Mouse (Mus musculus) embryonic facial prominence, embryonic 14.5 days (tissue): ENCODE results near the gene Ccl4. TPM values are rescaled to one million over a fixed set of nuclear protein-coding genes. Genes with fewer than 3 reads are reported as not detected.

Experiments
- ATAC-seq: fragments of 200-750 bp; cut with Nextera tagmentation; 2 replicates; pipeline ENCODE4 v1.8.0; 2017; ENCODE audit warnings: low read depth, moderate number of reproducible peaks, moderate TSS enrichment
- DNase-seq: peaks from one replicate; pipeline ENCODE4 v3.0.0-alpha.2; 2015; ENCODE audit warnings: low spot score
- H3K27ac ChIP-seq: fragments of 300-500 bp; sonication (generic); replicated peaks from 2 replicates; pipeline ENCODE4 v1.5.1; 2014; ENCODE audit warnings: low read depth, mild to moderate bottlenecking, low read length, moderate library complexity
- H3K27me3 ChIP-seq: fragments of 300-500 bp; sonication (generic); replicated peaks from 2 replicates; pipeline ENCODE4 v1.6.1; 2014; ENCODE audit warnings: low read length; ENCODE audit not compliant: control insufficient read depth, insufficient read depth
- H3K36me3 ChIP-seq: fragments of 300-500 bp; sonication (generic); 2 replicates; pipeline ENCODE4 v1.6.1; 2014; ENCODE audit warnings: low read length, mixed read lengths; ENCODE audit not compliant: control insufficient read depth, insufficient read depth
- H3K4me1 ChIP-seq: fragments of 300-500 bp; sonication (generic); 2 replicates; pipeline ENCODE4 v1.6.1; 2014; ENCODE audit warnings: antibody characterized with exemption, low read length; ENCODE audit not compliant: control insufficient read depth, insufficient read depth
- H3K4me2 ChIP-seq: fragments of 300-500 bp; sonication (generic); 2 replicates; pipeline ENCODE4 v1.6.1; 2014; ENCODE audit warnings: low read depth, mild to moderate bottlenecking, low read length, moderate library complexity, mixed read lengths
- H3K4me3 ChIP-seq: fragments of 300-500 bp; sonication (generic); 2 replicates; pipeline ENCODE4 v1.5.1; 2014; ENCODE audit warnings: low read depth, mild to moderate bottlenecking, low read length
- H3K9ac ChIP-seq: fragments of 300-500 bp; sonication (generic); 2 replicates; pipeline ENCODE4 v1.6.1; 2014; ENCODE audit warnings: low read depth, mild to moderate bottlenecking, low read length, moderate library complexity, mixed read lengths
- H3K9me3 ChIP-seq: fragments of 300-500 bp; sonication (generic); 2 replicates; pipeline ENCODE4 v1.6.1; 2016; ENCODE audit warnings: low read length; ENCODE audit not compliant: control insufficient read depth
- WGBS: fragments of 180-500 bp; shearing (Covaris S2); extraction: QIAGEN DNeasy Blood & Tissue Kit; methylation state at CpG from one replicate; pipeline ENCODE4 v1.1.7; 2014; 5-methylcytosine and 5-hydroxymethylcytosine counted together
- polyA plus RNA-seq: library from polyadenylated mRNA; unstranded; fragments of >200 nt; fragmentation: Nextera tagmentation; extraction: Ambion mirVana; gene quantifications from 2 replicates; pipeline ENCODE4 v1.2.1, GENCODE M21; 2014

The Ccl4 gene
- polyA plus RNA-seq, 1 experiment from 2014 or later = 1.0 TPM

- no peak within 1 kb of the TSS for H3K4me3 ChIP-seq
- no peak within 1 kb of the TSS for H3K27ac ChIP-seq
- DNase-seq (no peak), ATAC-seq (no peak)
- no peak within 1 kb of the TSS for H3K4me2 ChIP-seq
- H3K36me3 ChIP-seq = no peaks in the 10 kb centered on the region
- WGBS = 42% methylated on average over 1 of the region's 1 CpGs
- H3K9me3 ChIP-seq = no peaks in the 10 kb centered on the region
- H3K27me3 ChIP-seq = no peaks in the 10 kb centered on the region
- no peaks in the 10 kb centered on the region for H3K4me1 ChIP-seq
- H3K9ac ChIP-seq = no peak within 1 kb of the TSS
Observed at GRCm38 (mm10) chr11:83703705-83704104, 41.3 kb downstream of the Ccl4 start, which contains the start of gene Wfdc17. Gene Wfdc17, plus strand, starts transcription at chr11:83703991.

- Histone ChIP-seq H3K4me3 (no peak within 1 kb of the TSS), H3K36me3 (no peaks in the 10 kb centered on the region), H3K9me3 (no peaks in the 10 kb centered on the region), H3K27ac (no peak within 1 kb of the TSS), H3K4me2 (no peak within 1 kb of the TSS), H3K4me1 (no peaks in the 10 kb centered on the region), H3K9ac (no peak within 1 kb of the TSS), H3K27me3 (no peaks in the 10 kb centered on the region)
- no peak for ATAC-seq
- DNase-seq = no peak
- 65% methylated on average over 4 of the region's 4 CpGs for WGBS
Observed at GRCm38 (mm10) chr11:83708715-83709114, 46.3 kb downstream of the Ccl4 start, which contains the start of gene Wfdc18. Gene Wfdc18, plus strand, starts transcription at chr11:83709015.

- H3K36me3 ChIP-seq = no peaks in the 10 kb centered on the region
- no peak overlapping the region for H3K4me3 ChIP-seq
- ATAC-seq (no peak), DNase-seq (no peak)
- H3K4me2 ChIP-seq = no peak overlapping the region
- no peak overlapping the region for H3K27ac ChIP-seq
- no peaks in the 10 kb centered on the region for H3K9me3 ChIP-seq
- H3K4me1 ChIP-seq = no peaks in the 10 kb centered on the region
- WGBS = 84% methylated on average over 5 of the region's 5 CpGs
- H3K9ac ChIP-seq = no peak overlapping the region
- H3K27me3 ChIP-seq = no peaks in the 10 kb centered on the region
Observed at GRCm38 (mm10) chr11:83709683-83710082, 47.3 kb downstream of the Ccl4 start.

GRCm38 (mm10) chr11:83712671-83713070 is 50.3 kb downstream of the Ccl4 start:
- H3K9ac ChIP-seq = no peak overlapping the region

GRCm38 (mm10) chr11:83713925-83714324 is 51.5 kb downstream of the Ccl4 start:
- WGBS = 80% methylated on average over 2 of the region's 2 CpGs
- H3K4me1 ChIP-seq = no peaks in the 10 kb centered on the region
- H3K36me3 ChIP-seq = no peaks in the 10 kb centered on the region
- H3K9ac ChIP-seq = no peak overlapping the region
- H3K27ac ChIP-seq = no peak overlapping the region
- H3K4me2 ChIP-seq = no peak overlapping the region
- ATAC-seq (no peak), DNase-seq (no peak)
- no peaks in the 10 kb centered on the region for H3K9me3 ChIP-seq
- no peaks in the 10 kb centered on the region for H3K27me3 ChIP-seq
- H3K4me3 ChIP-seq = no peak overlapping the region

More at GRCm38 (mm10) chr11:83712671-83713070, 50.3 kb downstream of the Ccl4 start:
- ATAC-seq (no peak), DNase-seq (no peak)
- H3K4me2 ChIP-seq = no peak overlapping the region
- no peaks in the 10 kb centered on the region for H3K36me3 ChIP-seq
- no peaks in the 10 kb centered on the region for H3K4me1 ChIP-seq
- 64% methylated on average over 1 of the region's 1 CpGs for WGBS
- no peaks in the 10 kb centered on the region for H3K27me3 ChIP-seq
- H3K27ac ChIP-seq = no peak overlapping the region
- no peak overlapping the region for H3K4me3 ChIP-seq
- H3K9me3 ChIP-seq = no peaks in the 10 kb centered on the region

Other genes with a start within 250 kb of the Ccl4 start
- gene Gas2l2, start 233.1 kb upstream of the Ccl4 start, polyA plus RNA-seq = 0.08 and 0.38 TPM in 2 replicates
- 0.54 and 0.77 TPM in 2 replicates for gene 1700020L24Rik, start 224.9 kb upstream of the Ccl4 start, polyA plus RNA-seq
- gene Mmp28, start 199.5 kb upstream of the Ccl4 start, polyA plus RNA-seq = 4.3 and 4.7 TPM in 2 replicates
- gene Taf15, start 189.5 kb upstream of the Ccl4 start, polyA plus RNA-seq = 7.6 and 9.4 TPM in 2 replicates
- not detected in 2 replicates for gene Heatr9, start 140.4 kb upstream of the Ccl4 start, polyA plus RNA-seq
- gene Ccl5, start 132.1 kb upstream of the Ccl4 start, polyA plus RNA-seq = 0.87 and 1.4 TPM in 2 replicates
- 8.3 and 12.4 TPM in 2 replicates for gene Ccl9, start 83.9 kb upstream of the Ccl4 start, polyA plus RNA-seq
- 2.5 and 5.0 TPM in 2 replicates for gene Ccl6, start 69.5 kb upstream of the Ccl4 start, polyA plus RNA-seq
- not detected in 2 replicates for gene Rpl9-ps1, start 17.0 kb upstream of the Ccl4 start, polyA plus RNA-seq
- gene Ccl3, start 13.2 kb upstream of the Ccl4 start, polyA plus RNA-seq = 0.93 and 1.7 TPM in 2 replicates
- 1.3 and 4.9 TPM in 2 replicates for gene Wfdc17, start 41.4 kb downstream of the Ccl4 start, polyA plus RNA-seq
- gene Wfdc18, start 46.4 kb downstream of the Ccl4 start, polyA plus RNA-seq = 9.5 and 19.0 TPM in 2 replicates
- gene Wfdc21, start 84.4 kb downstream of the Ccl4 start, polyA plus RNA-seq = 1.1 and 1.4 TPM in 2 replicates
- gene Heatr6, start 91.1 kb downstream of the Ccl4 start, polyA plus RNA-seq = 19.2 and 26.1 TPM in 2 replicates
- gene Hnf1b, start 187.5 kb downstream of the Ccl4 start, polyA plus RNA-seq = 0.09 TPM in 1 of 2 replicates, not detected in the other